Mouse (Mus musculus): Measurements from ENCODE around the gene Nfia.

Nfia gene

DNA sequence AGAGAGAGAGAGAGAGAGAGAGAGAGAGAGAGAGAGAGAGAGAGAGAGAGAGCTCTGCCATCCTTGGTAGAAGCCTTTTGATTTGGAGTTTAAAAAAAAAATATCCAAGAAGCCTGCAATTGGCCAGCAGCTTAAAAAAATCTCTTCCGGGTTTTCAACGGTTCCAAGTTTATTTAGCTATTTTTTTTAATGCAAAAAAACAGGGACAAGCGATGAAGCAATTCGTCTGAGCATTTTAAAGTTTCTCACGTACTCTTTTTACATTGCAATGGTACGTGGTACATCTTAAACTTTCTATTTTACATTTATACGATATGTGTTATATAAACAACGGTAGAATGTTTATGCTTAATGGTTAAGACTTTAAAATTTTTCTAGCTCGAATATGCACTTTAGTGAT lies at the start of gene Nfia:
Nfia (plus strand) TSS at position 94 of the 400 bp plus-strand sequence.
- DNase-seq (ENCODE audit: low read depth, low spot score), result no peak

DNA sequence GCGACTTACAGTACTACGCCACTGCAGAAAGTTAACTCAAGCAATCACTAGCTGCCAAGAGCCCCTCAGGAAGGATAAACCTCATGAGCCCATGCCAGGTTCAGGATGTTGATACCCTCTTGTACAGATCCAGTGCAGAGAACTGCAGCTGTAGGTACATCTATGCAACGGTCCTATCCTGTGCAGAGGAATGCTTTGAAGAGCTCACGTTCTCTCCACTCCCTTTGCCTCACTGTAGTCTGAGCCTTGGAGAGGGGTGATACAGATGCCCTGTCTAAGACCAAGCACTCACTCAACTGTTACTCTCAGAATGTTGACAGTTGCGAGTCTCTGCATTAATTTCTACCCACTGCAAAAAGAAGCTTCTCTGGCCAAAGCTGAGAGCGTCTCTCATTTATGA lies 49.2 kb upstream of the Nfia start:
- DNase-seq (ENCODE audit: low read depth, low spot score), result no peak

DNA sequence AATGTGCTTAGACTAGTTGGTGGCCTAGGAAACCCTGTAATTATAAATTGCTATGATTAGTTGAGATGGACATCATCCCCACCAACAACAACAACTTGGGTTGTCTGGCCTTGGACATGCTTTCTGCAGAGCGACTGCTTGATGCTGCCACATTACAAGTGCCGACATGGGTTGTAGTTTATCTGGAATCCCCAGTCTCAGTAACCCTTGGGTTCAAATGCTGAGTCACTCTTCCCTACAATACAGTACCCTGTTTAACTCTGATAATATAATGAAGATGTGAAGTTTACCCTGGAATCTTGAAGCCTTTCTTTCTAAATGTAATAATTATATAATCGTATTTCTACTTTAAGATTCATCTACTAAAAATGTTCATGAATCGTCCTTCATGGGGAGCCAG lies 44.0 kb upstream of the Nfia start:
- DNase-seq (ENCODE audit: low read depth, low spot score), result no peak

DNA sequence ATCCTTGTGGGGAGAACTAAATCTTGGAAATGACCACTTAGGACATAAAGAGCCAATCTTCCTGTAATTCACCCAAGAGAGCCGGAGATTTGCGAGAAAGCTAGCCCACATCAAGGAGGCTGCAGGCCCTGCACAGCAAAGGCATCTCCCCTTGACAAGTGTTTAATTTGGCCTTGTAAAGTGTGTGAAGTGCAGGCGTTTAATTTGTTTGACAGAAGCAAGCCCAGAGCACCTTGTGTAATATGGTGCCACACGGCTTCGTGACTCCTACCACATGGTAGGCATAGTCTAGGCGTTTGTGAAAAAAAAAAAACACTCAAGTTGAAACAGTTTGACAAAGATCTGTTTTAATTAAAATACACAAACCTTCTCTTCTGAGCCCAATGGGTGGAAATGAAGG lies 42.5 kb upstream of the Nfia start:
- no peak for DNase-seq (ENCODE audit: low read depth, low spot score)

DNA sequence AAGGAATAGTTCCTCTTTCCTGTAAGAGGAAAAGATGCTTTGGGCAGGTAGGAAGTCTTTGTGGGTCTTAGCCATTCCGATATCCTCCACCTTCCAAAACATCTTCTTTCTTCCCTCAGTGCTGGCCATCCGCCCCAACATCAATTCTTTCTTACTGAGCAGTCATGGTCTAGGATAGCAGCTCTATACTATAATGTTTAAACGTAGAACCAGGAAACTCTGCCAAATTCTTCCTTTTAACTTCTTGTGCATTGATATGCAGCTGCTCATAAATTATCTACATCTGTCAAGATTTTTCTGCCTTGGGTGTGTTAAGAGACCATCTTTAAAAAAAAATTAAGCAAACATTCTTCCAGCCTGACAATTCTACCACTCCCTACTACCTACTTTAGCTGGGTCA lies 42.1 kb upstream of the Nfia start:
- DNase-seq (ENCODE audit: low read depth, low spot score), result no peak

DNA sequence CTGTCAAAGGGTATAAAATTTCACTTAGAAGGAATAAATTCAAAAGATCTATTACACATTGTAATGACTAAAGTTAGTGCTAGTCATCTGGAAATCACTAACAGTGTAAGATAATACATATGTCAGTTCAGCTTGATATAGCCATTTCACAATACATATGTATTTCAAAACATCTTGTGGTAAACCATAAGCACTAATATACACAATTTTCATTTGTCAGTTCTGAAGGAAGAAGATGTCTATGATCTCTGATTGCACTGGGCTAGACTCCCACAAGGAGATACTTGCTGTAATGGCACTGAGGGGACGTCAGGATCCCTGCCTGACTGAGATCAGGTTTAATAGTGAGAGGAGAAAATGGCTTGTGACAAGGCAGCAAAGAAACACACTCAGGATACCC lies 39.1 kb upstream of the Nfia start:
- no peak for DNase-seq (ENCODE audit: low read depth, low spot score)

GRCm38 (mm10) chr4:97743932-97744331 lies 28.6 kb upstream of the Nfia start:
- no peak for DNase-seq (ENCODE audit: low read depth, low spot score)

GRCm38 (mm10) chr4:97745296-97746105 lies 27.0 kb upstream of the Nfia start:
- peak; percentile 77 for DNase-seq (ENCODE audit: low read depth, low spot score)

- no peak for DNase-seq (ENCODE audit: low read depth, low spot score)
Observed at GRCm38 (mm10) chr4:97746106-97746900, 26.2 kb upstream of the Nfia start.

DNA sequence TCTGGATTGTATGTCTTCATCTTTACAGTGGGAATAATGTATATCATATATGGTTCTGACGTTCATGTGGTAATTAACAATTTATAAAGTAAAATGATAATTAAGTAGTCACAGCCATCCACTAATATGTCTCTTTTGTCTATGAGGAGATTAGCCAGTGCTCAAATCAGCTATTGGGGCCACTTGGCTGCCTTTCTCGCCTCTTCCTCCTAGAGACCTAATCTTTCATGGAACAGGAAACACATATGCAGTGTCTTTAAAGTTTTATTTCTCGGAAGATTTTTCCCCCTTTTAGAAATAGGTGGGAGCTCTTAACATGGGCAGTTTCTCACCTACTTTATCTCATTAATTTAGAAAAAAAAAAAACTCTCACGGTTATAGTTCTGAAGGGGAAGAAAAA lies 22.1 kb upstream of the Nfia start:
- no peak for DNase-seq (ENCODE audit: low read depth, low spot score)

GRCm38 (mm10) chr4:97751030-97751482 lies 21.5 kb upstream of the Nfia start:
- DNase-seq (ENCODE audit: low read depth, low spot score), result peak; percentile 91

- peak; percentile 58 for DNase-seq (ENCODE audit: low read depth, low spot score)
Observed at GRCm38 (mm10) chr4:97751483-97752251, 20.9 kb upstream of the Nfia start.

- no peak for DNase-seq (ENCODE audit: low read depth, low spot score)
Observed at GRCm38 (mm10) chr4:97752276-97753010, 20.1 kb upstream of the Nfia start.

GRCm38 (mm10) chr4:97753521-97753920 lies 19.0 kb upstream of the Nfia start:
- DNase-seq (ENCODE audit: low read depth, low spot score), result no peak

DNA sequence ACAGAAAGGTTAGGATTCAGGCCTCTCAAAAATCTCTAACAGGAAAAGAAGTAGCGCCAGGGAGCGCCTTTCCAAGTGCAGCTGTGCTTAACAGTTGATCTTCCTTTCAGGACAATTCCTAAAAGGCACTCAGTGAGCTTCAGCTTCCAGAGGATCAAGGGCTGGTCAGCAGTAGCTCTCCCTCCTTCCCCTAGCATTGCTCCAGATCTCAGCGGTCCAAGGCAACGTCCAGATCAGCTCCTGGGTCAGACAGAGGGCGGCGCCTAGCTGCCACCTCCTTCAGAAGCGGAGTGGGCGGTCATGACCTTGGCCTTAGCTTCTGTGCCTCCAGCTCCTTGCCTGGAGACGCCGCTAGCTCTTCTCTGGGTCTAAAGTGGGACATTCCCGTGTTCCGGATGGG lies 18.3 kb upstream of the Nfia start:
- DNase-seq (ENCODE audit: low read depth, low spot score), result peak; percentile 46

DNA sequence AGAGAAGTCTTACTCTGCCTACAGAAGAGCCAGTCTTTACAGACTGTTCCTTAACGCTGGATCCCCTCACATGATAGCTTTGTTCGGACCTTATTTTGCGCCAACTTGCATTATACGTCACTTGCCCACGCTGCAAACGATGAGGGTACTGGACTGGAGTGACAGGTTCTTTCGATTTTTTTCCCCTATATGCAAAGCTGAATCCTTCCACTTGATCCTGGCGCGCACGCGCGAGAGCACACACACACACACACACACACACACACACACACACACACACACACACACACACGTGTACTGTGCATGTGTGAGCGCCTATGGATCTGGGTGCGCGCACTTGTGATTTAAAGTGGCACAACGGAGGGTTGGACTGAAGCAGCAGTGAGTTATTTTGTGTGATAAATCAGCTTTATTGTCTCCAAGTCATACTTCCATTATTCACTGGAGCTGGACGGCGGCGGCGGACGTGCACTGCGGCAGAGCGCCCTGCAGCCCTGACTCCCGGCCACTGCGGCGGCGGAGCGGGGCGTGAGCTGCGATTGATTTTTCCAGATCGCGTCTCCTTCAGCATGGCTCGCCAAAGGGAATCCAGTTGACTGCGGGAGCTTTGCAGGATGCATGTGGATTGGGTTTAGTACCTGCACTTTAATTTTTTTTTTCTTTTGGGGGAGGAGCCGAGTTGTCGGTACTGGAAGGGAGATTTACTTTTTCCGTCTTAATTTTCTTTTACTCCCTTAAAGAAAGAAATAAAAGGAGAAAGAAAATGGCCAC lies 15.1 kb upstream of the Nfia start:
- DNase-seq (ENCODE audit: low read depth, low spot score), result peak; percentile 53

DNA sequence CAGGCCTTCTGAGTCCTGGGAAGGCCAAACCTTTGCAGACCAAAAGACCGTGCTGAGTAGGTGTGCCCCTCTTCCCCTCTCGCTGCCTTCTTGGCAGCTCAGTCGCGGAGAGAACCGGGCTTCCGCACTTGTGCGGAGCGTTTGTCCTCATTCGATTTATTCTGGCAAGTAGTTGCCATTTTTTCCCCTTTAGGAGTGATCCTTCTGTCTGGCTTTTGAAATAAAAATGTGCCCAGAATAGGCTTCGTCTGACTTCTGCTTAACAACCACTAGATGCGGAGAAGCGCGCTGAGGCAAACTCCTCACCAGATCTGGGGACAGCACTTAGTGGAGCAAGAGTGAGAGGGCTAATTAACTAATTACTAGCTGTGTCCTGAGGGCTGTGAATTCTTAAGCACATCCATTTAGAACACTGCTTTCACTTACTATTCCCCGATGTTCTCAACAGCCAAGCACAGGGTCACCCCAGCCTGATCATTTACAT lies 14.5 kb upstream of the Nfia start:
- DNase-seq (ENCODE audit: low read depth, low spot score), result peak; percentile 18

GRCm38 (mm10) chr4:97758661-97759060 lies 13.9 kb upstream of the Nfia start:
- DNase-seq (ENCODE audit: low read depth, low spot score), result no peak

DNA sequence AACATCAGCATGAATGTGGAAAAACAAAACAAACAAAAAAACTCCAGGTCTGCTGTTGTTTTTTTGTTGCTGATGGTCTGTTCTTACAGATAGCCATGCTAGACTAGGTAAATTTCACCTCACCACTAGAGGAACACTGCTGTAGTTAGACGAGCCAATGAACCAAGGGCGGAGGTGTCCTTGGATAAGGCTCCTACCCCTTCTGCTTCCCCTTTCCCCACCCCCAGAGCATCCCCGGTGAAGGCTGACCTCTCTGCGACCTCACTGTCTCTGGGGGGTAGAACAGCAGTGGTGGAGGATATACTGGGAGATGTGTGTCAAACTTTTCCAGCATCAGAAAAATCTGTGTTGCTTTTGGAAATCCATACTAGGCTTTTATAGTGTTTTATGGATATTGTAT lies 7.9 kb upstream of the Nfia start:
- DNase-seq (ENCODE audit: low read depth, low spot score), result no peak

- DNase-seq (ENCODE audit: low read depth, low spot score), result no peak
Observed at GRCm38 (mm10) chr4:97765341-97766020, 7.1 kb upstream of the Nfia start.
